Comparison of ENCODE assay signal across 8 mouse cellular contexts in genomic region chr8:11700060-11701032, GRCm38 (mm10). TPM values are rescaled to one million over a fixed set of nuclear protein-coding genes. Genes with fewer than 3 reads are reported as not detected.
DNase-seq lines count a peak whose midpoint lies in the region; ATAC-seq lines count a peak whose summit lies in the region.

No protein-coding gene starts in this region.

- peak overlapping the region; percentile 26 for H3K4me3 ChIP-seq in embryonic facial prominence, embryonic 13.5 days
- peak overlapping the region; percentile 16; the same call in 1 of the 2 replicates for H3K4me3 ChIP-seq in kidney, embryonic 14.5 days (ENCODE audit: low read length)
- peak overlapping the region; percentile 12 for H3K4me3 ChIP-seq in limb, embryonic 15.5 days

- H3K36me3 ChIP-seq in embryonic facial prominence, embryonic 13.5 days = no peaks in the 10 kb centered on the region
- no peaks in the 10 kb centered on the region for H3K36me3 ChIP-seq in kidney, embryonic 14.5 days (ENCODE audit: control insufficient read depth, insufficient read depth, low read length)
- H3K36me3 ChIP-seq in limb, embryonic 15.5 days = no peaks in the 10 kb centered on the region

- peak; percentile 56; the same call in 1 of the 2 replicates for ATAC-seq in embryonic facial prominence, embryonic 13.5 days (ENCODE audit: insufficient number of reproducible peaks, insufficient read depth, low FRiP score, low TSS enrichment, low read depth)
- ATAC-seq in kidney, embryonic 14.5 days (ENCODE audit: low FRiP score, low TSS enrichment) = peak; percentile 87
- ATAC-seq in limb, embryonic 15.5 days (ENCODE audit: insufficient number of reproducible peaks, low FRiP score, low TSS enrichment, low read depth) = no peak

- no peaks in the 10 kb centered on the region for H3K9me3 ChIP-seq in embryonic facial prominence, embryonic 13.5 days
- no peaks in the 10 kb centered on the region for H3K9me3 ChIP-seq in kidney, embryonic 14.5 days (ENCODE audit: control insufficient read depth, low read length)
- H3K9me3 ChIP-seq in limb, embryonic 15.5 days = no peaks in the 10 kb centered on the region

- no peak overlapping the region for H3K27ac ChIP-seq in embryonic facial prominence, embryonic 13.5 days
- no peak overlapping the region for H3K27ac ChIP-seq in kidney, embryonic 14.5 days (ENCODE audit: low read depth, low read length)
- H3K27ac ChIP-seq in limb, embryonic 15.5 days = no peak overlapping the region

- H3K27me3 ChIP-seq in embryonic facial prominence, embryonic 13.5 days = peaks cover 19% of the 10 kb centered on the region
- no peaks in the 10 kb centered on the region for H3K27me3 ChIP-seq in kidney, embryonic 14.5 days (ENCODE audit: control insufficient read depth, insufficient read depth, low read length)
- H3K27me3 ChIP-seq in limb, embryonic 15.5 days = 0 out of 2 replicates have a peak, but pooled peaks cover 7% of the 10 kb centered on the region

- H3K9ac ChIP-seq in embryonic facial prominence, embryonic 13.5 days = peak overlapping the region; percentile 59
- peak overlapping the region; percentile 18; the same call in 1 of the 2 replicates for H3K9ac ChIP-seq in kidney, embryonic 14.5 days (ENCODE audit: low read depth, low read length)
- H3K9ac ChIP-seq in limb, embryonic 15.5 days = 0 out of 2 replicates have a peak overlapping the region, but pooled peaks have one; percentile 7

- H3K4me2 ChIP-seq in embryonic facial prominence, embryonic 13.5 days = peak overlapping the region; percentile 57
- peak overlapping the region; percentile 35 for H3K4me2 ChIP-seq in kidney, embryonic 14.5 days (replicated peaks; ENCODE audit: low read depth, low read length)
- H3K4me2 ChIP-seq in limb, embryonic 15.5 days = peak overlapping the region; percentile 39

- 39% methylated on average over 26 of the region's 26 CpGs for WGBS in embryonic facial prominence, embryonic 13.5 days
- WGBS in kidney, embryonic 14.5 days = 32% methylated on average over 26 of the region's 26 CpGs
- WGBS in limb, embryonic 15.5 days = 35% methylated on average over 26 of the region's 26 CpGs

- peak; percentile 54 for DNase-seq in 3134 (ENCODE audit: extremely low read depth, insufficient read length, low spot score)
- peak; percentile 85 to 89 for DNase-seq in adrenal gland, postnatal 36 days
- peak; percentile 15 to 53 for DNase-seq in heart, adult 9 months (ENCODE audit: low spot score in 2 of 2)
- DNase-seq in monocyte, adult 2 months (ENCODE audit: low read depth in 1 of 2, low spot score in 2 of 2) = peak; percentile 8 to 32
- peak; percentile 34 to 63 for DNase-seq in spleen, postnatal 14 days (ENCODE audit: low spot score in 2 of 2)

- 0 out of 2 replicates have a peak, but pooled peaks cover 4% of the 10 kb centered on the region for H3K4me1 ChIP-seq in embryonic facial prominence, embryonic 13.5 days
- H3K4me1 ChIP-seq in kidney, embryonic 14.5 days (ENCODE audit: control insufficient read depth, insufficient read depth, low read length) = 0 out of 2 replicates have a peak, but pooled peaks cover 6% of the 10 kb centered on the region
- no peaks in the 10 kb centered on the region for H3K4me1 ChIP-seq in limb, embryonic 15.5 days

RNA-seq across cellular contexts. Expression of gene 1700016D06Rik, which starts 0.5 kb away (rescaled TPM):
- total RNA-seq in adrenal gland, postnatal 36 days (2021) = not detected
- not detected in 2 replicates for polyA plus RNA-seq in embryonic facial prominence, embryonic 13.5 days (2015; fragmentation: Nextera tagmentation; extraction: Ambion mirVana)
- not detected in 2 replicates for polyA plus RNA-seq in kidney, embryonic 14.5 days (2014; fragmentation: Nextera tagmentation; extraction: Ambion mirVana)
- polyA plus RNA-seq in limb, embryonic 15.5 days (2015; fragmentation: Nextera tagmentation; extraction: Ambion mirVana) = 0.53 TPM in 1 of 2 replicates, not detected in the other

RNA-seq across cellular contexts. Expression of gene Arhgef7, which starts 27.2 kb away (rescaled TPM):
- total RNA-seq in adrenal gland, postnatal 36 days (2021) = 10 to 100 TPM; 40.7 to 45.5 TPM
- polyA plus RNA-seq in embryonic facial prominence, embryonic 13.5 days (2015; fragmentation: Nextera tagmentation; extraction: Ambion mirVana) = 43.4 and 48.5 TPM in 2 replicates
- polyA plus RNA-seq in kidney, embryonic 14.5 days (2014; fragmentation: Nextera tagmentation; extraction: Ambion mirVana) = 25.1 and 37.3 TPM in 2 replicates
- 50.1 and 55.5 TPM in 2 replicates for polyA plus RNA-seq in limb, embryonic 15.5 days (2015; fragmentation: Nextera tagmentation; extraction: Ambion mirVana)

Comparison
In these comparisons a context has a peak if more than half of its experiments do, and no peak if none do; other contexts are left out.
1. DNase-seq: peak in every context shown above with its lines; median percentile 87 in adrenal gland, postnatal 36 days; 54 in 3134; 48 in spleen, postnatal 14 days; 34 in heart, adult 9 months; 20 in monocyte, adult 2 months.
2. H3K9ac ChIP-seq: peak in every context shown above with its lines; median percentile 59 in embryonic facial prominence, embryonic 13.5 days; 18 in kidney, embryonic 14.5 days; 7 in limb, embryonic 15.5 days.